Mouse (Mus musculus): ENCODE data around the gene Ccdc157. TPM values are rescaled to one million over a fixed set of nuclear protein-coding genes. Genes with fewer than 3 reads are reported as not detected.
"Not testable (repeated sequence)": the region's sequence is repeated elsewhere in the genome, so short reads cannot be mapped to it uniquely, and the experiment has no call there.

Gene Ccdc157
- polyA plus RNA-seq, 1 experiment from 2014 or later = 3.6 TPM

DNA sequence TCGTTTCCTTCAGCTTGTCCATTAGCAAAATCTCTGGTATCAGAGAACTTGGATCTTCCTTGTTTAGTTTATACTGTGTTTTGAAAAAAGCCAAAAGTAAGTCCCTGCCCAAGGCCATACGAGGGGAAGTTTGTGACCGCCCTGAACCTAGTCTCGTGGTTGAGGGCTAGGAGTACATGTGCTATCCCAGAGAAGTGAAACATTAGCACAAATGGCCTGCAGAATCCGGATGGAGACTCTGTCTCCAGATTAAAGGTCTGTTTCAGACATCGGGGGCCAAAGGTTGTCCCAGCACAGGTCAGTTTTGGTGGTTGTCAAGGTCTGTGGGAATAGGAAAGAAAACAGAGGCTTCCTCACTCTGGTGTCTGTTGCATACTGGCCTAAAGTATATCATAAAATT is 29.1 kb upstream of the Ccdc157 start:
- 86% methylated on average over 6 of the region's 6 CpGs for WGBS
- DNase-seq (ENCODE audit: low spot score) (no peak), ATAC-seq (replicated peaks; ENCODE audit: insufficient number of reproducible peaks, low FRiP score, low TSS enrichment, low read depth) (no peak)
- Histone ChIP-seq H3K36me3 (replicated peaks; ENCODE audit: control insufficient read depth, insufficient read depth, low read depth, low read length) (no peaks in the 10 kb centered on the region), H3K27me3 (ENCODE audit: control insufficient read depth, insufficient read depth, low read length) (no peaks in the 10 kb centered on the region), H3K27ac (replicated peaks; ENCODE audit: low read depth, low read length) (no peak overlapping the region), H3K4me2 (ENCODE audit: low read depth, low read length) (no peak overlapping the region), H3K9ac (replicated peaks; ENCODE audit: low read length) (no peak overlapping the region), H3K4me1 (ENCODE audit: control insufficient read depth, insufficient read depth, low read length) (no peaks in the 10 kb centered on the region; the same call in none of the 2 replicates), H3K4me3 (ENCODE audit: low read depth, low read length) (no peak overlapping the region), H3K9me3 (replicated peaks; ENCODE audit: control insufficient read depth, low read length) (no peaks in the 10 kb centered on the region)

GRCm38 (mm10) chr11:4187318-4187700 is 27.2 kb upstream of the Ccdc157 start:
- Histone ChIP-seq H3K36me3 (replicated peaks; ENCODE audit: control insufficient read depth, insufficient read depth, low read depth, low read length) (no peaks in the 10 kb centered on the region), H3K27ac (replicated peaks; ENCODE audit: low read depth, low read length) (no peak overlapping the region), H3K27me3 (ENCODE audit: control insufficient read depth, insufficient read depth, low read length) (no peaks in the 10 kb centered on the region), H3K4me2 (ENCODE audit: low read depth, low read length) (peak overlapping the region; percentile 90), H3K9ac (replicated peaks; ENCODE audit: low read length) (peak overlapping the region; percentile 87), H3K4me1 (ENCODE audit: control insufficient read depth, insufficient read depth, low read length) (no peaks in the 10 kb centered on the region; the same call in none of the 2 replicates), H3K4me3 (ENCODE audit: low read depth, low read length) (peak overlapping the region; percentile 83), H3K9me3 (replicated peaks; ENCODE audit: control insufficient read depth, low read length) (no peaks in the 10 kb centered on the region)
- WGBS = 15% methylated on average over 9 of the region's 9 CpGs
- ATAC-seq (replicated peaks; ENCODE audit: insufficient number of reproducible peaks, low FRiP score, low TSS enrichment, low read depth) (no peak; the same call in 1 of the 2 replicates), DNase-seq (ENCODE audit: low spot score) (no peak)

- DNase-seq (ENCODE audit: low spot score) = peak; percentile 99
- peak; percentile 99 for ATAC-seq (replicated peaks; ENCODE audit: insufficient number of reproducible peaks, low FRiP score, low TSS enrichment, low read depth)
- H3K4me1 ChIP-seq (ENCODE audit: control insufficient read depth, insufficient read depth, low read length) = no peaks in the 10 kb centered on the region; the same call in none of the 2 replicates
- no peak within 1 kb of the TSS for H3K27ac ChIP-seq (replicated peaks; ENCODE audit: low read depth, low read length)
- H3K9ac ChIP-seq (replicated peaks; ENCODE audit: low read length) = peak within 1 kb of the TSS; percentile 87
- H3K4me2 ChIP-seq (ENCODE audit: low read depth, low read length) = peak within 1 kb of the TSS; percentile 90
- WGBS = under 1% methylated on average over 47 of the region's 71 CpGs
- no peaks in the 10 kb centered on the region; the same call in 1 of the 2 replicates for H3K36me3 ChIP-seq (replicated peaks; ENCODE audit: control insufficient read depth, insufficient read depth, low read depth, low read length)
- H3K4me3 ChIP-seq (ENCODE audit: low read depth, low read length) = peak within 1 kb of the TSS; percentile 83
- no peaks in the 10 kb centered on the region for H3K9me3 ChIP-seq (replicated peaks; ENCODE audit: control insufficient read depth, low read length)
- no peaks in the 10 kb centered on the region for H3K27me3 ChIP-seq (ENCODE audit: control insufficient read depth, insufficient read depth, low read length)
Observed at GRCm38 (mm10) chr11:4186486-4187317, 26.6 kb upstream of the Ccdc157 start, which contains the start of gene Tbc1d10a. Gene Tbc1d10a (plus strand): TSS chr11:4186789.

DNA sequence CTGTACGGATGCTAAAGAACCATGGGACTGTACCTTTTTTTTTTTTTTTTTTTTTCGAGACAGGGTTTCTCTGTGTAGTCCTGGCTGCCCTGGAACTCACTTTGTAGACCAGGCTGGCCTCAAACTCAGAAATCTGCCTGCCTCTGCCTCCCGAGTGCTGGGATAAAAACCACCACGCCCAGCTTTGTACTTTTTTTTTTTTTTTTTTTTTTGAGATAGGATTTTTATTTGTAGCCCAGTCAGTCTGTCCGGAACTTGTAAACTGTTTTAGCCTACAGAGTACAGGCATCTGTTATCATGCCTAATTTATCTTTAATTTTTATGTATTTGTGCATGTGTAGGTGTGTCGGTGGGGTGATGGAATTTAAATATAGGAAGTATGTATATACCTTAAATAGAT is 25.4 kb upstream of the Ccdc157 start:
- H3K27me3 ChIP-seq (ENCODE audit: control insufficient read depth, insufficient read depth, low read length); ATAC-seq (replicated peaks; ENCODE audit: insufficient number of reproducible peaks, low FRiP score, low TSS enrichment, low read depth): not testable (repeated sequence)

DNA sequence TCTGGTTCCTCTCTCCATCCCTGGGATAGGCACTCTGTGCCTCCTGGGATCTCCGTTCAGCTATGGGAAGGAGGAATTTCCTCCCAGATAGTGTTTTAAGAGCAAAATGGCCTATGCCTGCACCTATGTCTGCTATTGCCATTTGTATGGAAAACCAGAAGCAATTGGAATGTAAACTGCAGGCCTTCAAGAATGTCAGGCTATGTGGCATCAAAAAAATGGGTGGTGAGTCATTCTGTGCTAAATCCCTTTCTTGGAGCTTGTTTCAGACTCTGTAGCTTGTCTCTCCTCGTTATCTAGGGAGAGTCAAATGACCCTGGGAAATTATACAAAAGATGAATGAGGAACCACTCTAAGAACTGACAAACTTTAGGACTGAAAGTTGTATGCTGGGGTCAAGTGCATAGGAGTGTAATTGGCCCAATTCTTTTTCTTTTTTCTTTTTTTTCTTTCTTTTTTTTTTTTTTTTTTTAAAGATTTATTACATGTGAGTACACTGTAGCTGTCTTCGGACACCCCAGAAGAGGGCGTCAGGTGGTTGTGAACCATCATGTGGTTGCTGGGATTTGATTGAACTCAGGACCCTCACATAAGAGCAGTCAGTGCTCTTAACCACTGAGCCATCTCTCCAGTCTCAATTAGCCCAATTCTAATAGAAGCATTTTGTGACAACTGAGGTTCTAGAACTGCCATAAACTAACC is 24.3 kb upstream of the Ccdc157 start:
- H3K4me2 ChIP-seq (ENCODE audit: low read depth, low read length) = no peak overlapping the region
- H3K9me3 ChIP-seq (replicated peaks; ENCODE audit: control insufficient read depth, low read length) = no peaks in the 10 kb centered on the region
- no peak overlapping the region for H3K27ac ChIP-seq (replicated peaks; ENCODE audit: low read depth, low read length)
- ATAC-seq (replicated peaks; ENCODE audit: insufficient number of reproducible peaks, low FRiP score, low TSS enrichment, low read depth) (no peak), DNase-seq (ENCODE audit: low spot score) (no peak)
- no peaks in the 10 kb centered on the region; the same call in 1 of the 2 replicates for H3K4me1 ChIP-seq (ENCODE audit: control insufficient read depth, insufficient read depth, low read length)
- H3K27me3 ChIP-seq (ENCODE audit: control insufficient read depth, insufficient read depth, low read length) = no peaks in the 10 kb centered on the region
- H3K9ac ChIP-seq (replicated peaks; ENCODE audit: low read length) = no peak overlapping the region
- H3K36me3 ChIP-seq (replicated peaks; ENCODE audit: control insufficient read depth, insufficient read depth, low read depth, low read length) = peaks cover 11% of the 10 kb centered on the region
- H3K4me3 ChIP-seq (ENCODE audit: low read depth, low read length) = no peak overlapping the region
- WGBS = 75% methylated on average over 4 of the region's 4 CpGs

More for the DNA sequence above, 25.4 kb upstream of the Ccdc157 start:
- not testable (repeated sequence) for H3K27ac ChIP-seq (replicated peaks; ENCODE audit: low read depth, low read length); H3K9ac ChIP-seq (replicated peaks; ENCODE audit: low read length); H3K9me3 ChIP-seq (replicated peaks; ENCODE audit: control insufficient read depth, low read length); H3K4me1 ChIP-seq (ENCODE audit: control insufficient read depth, insufficient read depth, low read length); H3K4me3 ChIP-seq (ENCODE audit: low read depth, low read length); DNase-seq (ENCODE audit: low spot score); H3K4me2 ChIP-seq (ENCODE audit: low read depth, low read length); H3K36me3 ChIP-seq (replicated peaks; ENCODE audit: control insufficient read depth, insufficient read depth, low read depth, low read length)
- WGBS = 87% methylated on average over 6 of the region's 6 CpGs

DNA sequence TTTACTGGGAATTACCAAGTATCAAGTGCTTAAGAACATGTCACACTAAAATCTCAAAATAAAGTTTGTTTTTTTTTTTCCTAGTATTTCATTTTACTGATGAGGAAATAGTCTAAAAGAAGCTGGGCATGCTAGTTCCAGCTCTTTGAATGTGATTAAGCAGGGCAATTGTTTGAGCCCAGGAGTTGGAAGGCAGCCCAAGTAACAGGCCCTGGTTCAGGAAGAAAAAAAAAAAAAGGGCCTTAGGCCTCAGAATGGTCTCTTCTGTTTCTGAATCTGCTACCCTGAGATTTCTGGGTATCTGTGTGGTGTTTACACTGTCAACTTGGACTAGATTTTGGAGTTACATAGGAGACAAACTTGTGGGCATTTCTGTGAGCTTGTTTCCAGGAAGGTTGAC is 23.4 kb upstream of the Ccdc157 start:
- Histone ChIP-seq H3K9ac (replicated peaks; ENCODE audit: low read length) (no peak overlapping the region), H3K27me3 (ENCODE audit: control insufficient read depth, insufficient read depth, low read length) (no peaks in the 10 kb centered on the region), H3K36me3 (replicated peaks; ENCODE audit: control insufficient read depth, insufficient read depth, low read depth, low read length) (peaks cover 20% of the 10 kb centered on the region), H3K4me3 (ENCODE audit: low read depth, low read length) (no peak overlapping the region), H3K4me2 (ENCODE audit: low read depth, low read length) (no peak overlapping the region), H3K4me1 (ENCODE audit: control insufficient read depth, insufficient read depth, low read length) (no peaks in the 10 kb centered on the region; the same call in 1 of the 2 replicates), H3K9me3 (replicated peaks; ENCODE audit: control insufficient read depth, low read length) (no peaks in the 10 kb centered on the region), H3K27ac (replicated peaks; ENCODE audit: low read depth, low read length) (no peak overlapping the region)
- ATAC-seq (replicated peaks; ENCODE audit: insufficient number of reproducible peaks, low FRiP score, low TSS enrichment, low read depth) = no peak
- no peak for DNase-seq (ENCODE audit: low spot score)

DNA sequence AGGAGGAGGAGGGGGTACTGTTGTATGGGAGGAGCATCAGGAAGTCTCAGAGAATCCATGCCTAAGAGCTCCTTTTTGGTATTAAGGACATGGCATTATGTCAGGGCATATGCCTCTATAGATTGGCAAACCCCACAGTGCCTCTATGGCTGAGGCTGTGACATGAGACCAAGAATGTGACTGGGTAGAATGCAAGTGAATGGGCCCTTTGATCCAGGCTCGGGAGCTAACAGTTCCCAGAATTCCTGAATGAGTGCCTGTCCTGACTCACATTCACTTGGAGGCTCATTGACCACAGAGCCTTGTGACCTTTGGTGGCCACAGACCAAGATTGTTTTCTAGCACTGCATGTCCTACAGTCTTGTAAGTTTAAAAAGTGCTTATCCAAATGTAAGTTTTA is 22.0 kb upstream of the Ccdc157 start:
- H3K27me3 ChIP-seq (ENCODE audit: control insufficient read depth, insufficient read depth, low read length) = no peaks in the 10 kb centered on the region
- ATAC-seq (replicated peaks; ENCODE audit: insufficient number of reproducible peaks, low FRiP score, low TSS enrichment, low read depth) (no peak), DNase-seq (ENCODE audit: low spot score) (no peak)
- H3K36me3 ChIP-seq (replicated peaks; ENCODE audit: control insufficient read depth, insufficient read depth, low read depth, low read length) = peaks cover 31% of the 10 kb centered on the region
- H3K9me3 ChIP-seq (replicated peaks; ENCODE audit: control insufficient read depth, low read length) = no peaks in the 10 kb centered on the region
- no peak overlapping the region for H3K9ac ChIP-seq (replicated peaks; ENCODE audit: low read length)
- H3K4me1 ChIP-seq (ENCODE audit: control insufficient read depth, insufficient read depth, low read length) = no peaks in the 10 kb centered on the region
- no peak overlapping the region for H3K27ac ChIP-seq (replicated peaks; ENCODE audit: low read depth, low read length)
- H3K4me2 ChIP-seq (ENCODE audit: low read depth, low read length) = no peak overlapping the region
- no peak overlapping the region for H3K4me3 ChIP-seq (ENCODE audit: low read depth, low read length)
- 14% methylated on average over 1 of the region's 1 CpGs for WGBS

- Histone ChIP-seq H3K4me3 (ENCODE audit: low read depth, low read length) (no peak overlapping the region), H3K4me1 (ENCODE audit: control insufficient read depth, insufficient read depth, low read length) (no peaks in the 10 kb centered on the region), H3K9ac (replicated peaks; ENCODE audit: low read length) (no peak overlapping the region), H3K4me2 (ENCODE audit: low read depth, low read length) (no peak overlapping the region), H3K36me3 (replicated peaks; ENCODE audit: control insufficient read depth, insufficient read depth, low read depth, low read length) (peaks cover 62% of the 10 kb centered on the region), H3K27me3 (ENCODE audit: control insufficient read depth, insufficient read depth, low read length) (no peaks in the 10 kb centered on the region), H3K27ac (replicated peaks; ENCODE audit: low read depth, low read length) (no peak overlapping the region), H3K9me3 (replicated peaks; ENCODE audit: control insufficient read depth, low read length) (no peaks in the 10 kb centered on the region)
- ATAC-seq (replicated peaks; ENCODE audit: insufficient number of reproducible peaks, low FRiP score, low TSS enrichment, low read depth) (no peak), DNase-seq (ENCODE audit: low spot score) (no peak)
- WGBS = 82% methylated on average over 4 of the region's 4 CpGs
Observed at GRCm38 (mm10) chr11:4177716-4178115, 17.6 kb upstream of the Ccdc157 start.
